Mouse (Mus musculus) thymus, postnatal 14 days (tissue): Measurements from ENCODE around the gene Rhbg.

ENCODE experiments used
- DNase-seq: peaks from one replicate; pipeline ENCODE4 v3.0.0; 2021

The Rhbg gene

GRCm38 (mm10) chr3:88255950-88256349, 1.4 kb upstream of the Rhbg start:
- DNase-seq = no peak

- DNase-seq = no peak
These were observed 1.8 kb downstream of the Rhbg start for GRCm38 (mm10) chr3:88252739-88253138.

GRCm38 (mm10) chr3:88248406-88248805, 6.1 kb downstream of the Rhbg start:
- no peak for DNase-seq

DNA sequence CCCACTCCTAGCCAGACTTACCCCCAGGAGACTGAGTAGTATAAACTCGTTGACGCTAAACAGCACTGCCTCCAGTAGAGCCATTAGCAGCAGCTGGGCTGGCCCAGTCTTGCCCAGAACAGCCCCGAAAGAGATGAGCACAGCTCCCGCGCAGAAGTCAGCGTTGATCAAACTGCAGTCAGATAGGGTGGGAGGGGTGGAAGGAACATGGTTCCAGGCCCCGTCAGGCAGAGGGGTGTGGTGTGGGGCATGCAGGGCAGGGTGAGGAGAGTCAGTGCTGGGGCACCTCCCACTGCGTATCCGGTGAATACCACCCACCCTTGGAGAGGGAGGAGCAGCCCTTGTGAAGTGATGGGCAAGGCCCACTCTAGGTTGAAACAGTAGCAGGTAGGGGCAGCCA, 6.8 kb downstream of the Rhbg start:
- DNase-seq = no peak

DNA sequence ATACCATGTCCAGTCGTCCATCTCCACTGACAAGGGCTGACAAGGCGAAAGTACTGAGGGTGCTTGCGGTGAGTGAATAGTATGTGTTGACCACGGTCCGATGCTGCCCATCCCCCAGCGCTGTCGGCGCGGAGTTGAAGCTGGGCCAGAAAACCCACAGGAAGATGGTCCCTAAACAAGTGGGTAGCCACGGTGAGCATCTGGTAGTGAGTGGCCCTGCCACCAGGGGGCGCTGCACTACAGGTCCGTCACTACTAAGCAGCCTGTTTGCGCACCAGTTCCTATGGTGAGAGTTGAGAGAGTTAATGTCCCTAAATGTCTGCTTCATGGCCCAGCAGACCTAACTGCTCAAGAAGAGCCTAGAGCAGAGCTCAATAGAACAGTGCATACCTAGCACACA, 8.7 kb downstream of the Rhbg start:
- DNase-seq = peak; percentile 79

GRCm38 (mm10) chr3:88244071-88244470, 10.4 kb downstream of the Rhbg start:
- peak; percentile 63 for DNase-seq

GRCm38 (mm10) chr3:88242531-88242930, 12.0 kb downstream of the Rhbg start:
- DNase-seq = peak; percentile 71

DNA sequence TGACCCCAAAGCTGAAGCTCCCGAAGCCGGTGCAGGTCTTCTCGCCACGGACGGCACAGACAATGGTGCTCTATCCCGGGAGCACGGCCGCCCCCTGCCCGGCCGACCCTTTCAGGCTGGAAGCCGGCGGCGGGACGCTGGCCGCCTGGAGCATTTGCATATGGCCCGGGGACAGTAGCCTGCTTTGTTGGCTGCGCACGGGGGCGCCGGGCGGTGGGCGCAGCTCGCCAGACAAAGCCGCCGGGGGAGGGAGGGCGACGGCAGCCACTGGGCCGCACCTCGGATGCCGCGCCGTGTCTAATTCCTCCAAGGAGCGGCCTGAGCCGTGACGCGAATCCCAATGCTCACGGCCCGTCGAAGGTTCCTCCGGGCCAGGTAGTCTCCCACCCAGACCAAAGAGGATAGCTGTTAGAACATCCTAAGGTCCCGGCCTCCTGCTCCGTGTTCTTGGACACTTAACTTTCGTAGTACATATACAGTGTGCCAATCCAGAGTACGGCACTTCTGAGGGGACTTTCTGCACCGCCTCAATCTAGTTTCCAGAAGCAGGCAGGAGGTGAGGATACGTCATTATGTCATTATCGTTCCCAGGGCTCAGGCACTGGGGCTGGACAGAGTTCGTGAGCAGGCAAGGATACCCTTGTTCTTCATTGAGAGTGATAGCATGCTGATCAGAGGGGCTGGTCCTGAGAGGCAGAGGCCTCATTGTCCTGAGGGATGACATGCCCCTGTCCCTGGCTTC, 13.3 kb downstream of the Rhbg start:
- DNase-seq = no peak

- no peak for DNase-seq
These were observed 15.1 kb downstream of the Rhbg start for GRCm38 (mm10) chr3:88239446-88239845.

DNA sequence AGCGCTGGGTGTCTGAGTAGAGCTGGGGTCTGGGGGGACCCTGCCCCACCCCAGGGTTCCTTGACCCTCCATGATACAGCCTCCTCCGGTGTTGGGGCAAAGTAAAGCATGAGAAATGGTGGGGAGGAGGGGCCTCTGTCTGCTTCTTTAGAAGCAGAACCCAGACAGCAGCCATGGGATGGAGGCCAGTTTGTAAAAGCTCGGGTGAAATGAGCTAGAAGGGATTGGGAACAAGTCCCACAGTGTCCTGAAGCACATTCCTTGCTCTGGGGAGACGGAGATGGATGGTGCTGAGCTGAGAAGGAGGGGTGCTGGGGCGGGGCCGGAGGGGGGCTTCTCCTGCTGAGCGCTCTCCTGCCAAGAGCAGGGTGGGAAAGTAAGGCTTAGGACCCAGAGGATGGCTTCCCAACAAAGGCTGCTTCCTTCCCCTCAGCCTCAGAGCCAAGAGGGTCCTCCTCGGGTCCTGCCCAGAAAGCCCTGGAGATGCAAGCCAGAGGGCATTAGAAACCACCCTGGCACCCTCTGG, 15.6 kb downstream of the Rhbg start:
- DNase-seq = no peak

DNA sequence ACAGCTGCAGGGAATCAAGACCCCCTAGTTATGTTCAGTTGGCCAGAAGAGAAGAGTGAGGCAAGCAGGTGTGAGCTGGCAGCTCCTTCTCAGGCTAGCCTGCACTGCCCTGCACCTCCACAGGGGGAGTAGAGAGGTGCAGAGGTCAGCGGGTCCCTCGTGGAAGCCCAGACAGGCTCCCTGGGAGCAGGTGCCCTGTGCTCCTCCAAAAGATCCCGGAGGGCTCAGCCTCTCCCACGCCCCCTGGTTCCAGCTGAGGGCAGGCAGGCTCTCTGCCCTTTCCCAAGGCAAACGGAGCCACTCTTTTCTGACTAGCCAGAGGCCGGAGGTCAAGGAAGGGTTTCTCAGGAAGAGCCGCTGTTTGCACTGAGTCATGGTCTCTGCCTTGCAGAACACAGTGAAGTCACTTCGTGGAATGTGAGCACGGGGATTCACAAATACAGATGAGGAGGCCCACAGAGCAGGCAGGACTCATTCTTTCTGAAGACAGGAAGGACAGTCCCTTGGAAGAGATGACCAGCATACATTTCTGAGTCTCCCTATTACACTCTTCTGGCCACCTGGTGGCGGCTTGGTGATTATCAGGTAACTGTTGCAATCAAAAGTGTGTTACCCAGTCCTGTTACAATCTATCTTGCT, 16.8 kb downstream of the Rhbg start:
- DNase-seq = peak; percentile 63

- no peak for DNase-seq
These were observed 17.4 kb downstream of the Rhbg start for GRCm38 (mm10) chr3:88237161-88237555.

- DNase-seq = no peak
These were observed 18.9 kb downstream of the Rhbg start for GRCm38 (mm10) chr3:88235616-88236015.

- DNase-seq = peak; percentile 52
These were observed 19.3 kb downstream of the Rhbg start for GRCm38 (mm10) chr3:88235216-88235615.

DNA sequence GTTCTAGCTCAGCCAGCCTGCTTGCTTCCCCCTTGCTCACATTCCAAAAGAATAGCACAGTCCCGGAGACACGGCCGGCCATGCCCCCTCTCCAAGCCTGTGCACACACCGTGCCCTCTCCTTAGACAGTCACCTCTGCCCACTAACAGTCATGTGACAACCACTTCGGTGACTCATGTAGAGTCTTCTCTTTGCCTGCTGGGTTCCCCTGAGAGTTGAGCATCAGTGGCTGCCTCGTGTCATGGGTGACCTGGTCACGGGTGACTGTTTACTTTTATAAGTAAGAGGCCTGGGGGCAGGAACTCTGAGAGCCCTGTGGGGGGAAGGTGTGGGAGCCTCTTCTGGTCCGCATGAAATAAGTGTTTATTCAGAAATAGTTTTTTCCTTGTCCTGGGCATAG, 20.5 kb downstream of the Rhbg start:
- DNase-seq = no peak

DNA sequence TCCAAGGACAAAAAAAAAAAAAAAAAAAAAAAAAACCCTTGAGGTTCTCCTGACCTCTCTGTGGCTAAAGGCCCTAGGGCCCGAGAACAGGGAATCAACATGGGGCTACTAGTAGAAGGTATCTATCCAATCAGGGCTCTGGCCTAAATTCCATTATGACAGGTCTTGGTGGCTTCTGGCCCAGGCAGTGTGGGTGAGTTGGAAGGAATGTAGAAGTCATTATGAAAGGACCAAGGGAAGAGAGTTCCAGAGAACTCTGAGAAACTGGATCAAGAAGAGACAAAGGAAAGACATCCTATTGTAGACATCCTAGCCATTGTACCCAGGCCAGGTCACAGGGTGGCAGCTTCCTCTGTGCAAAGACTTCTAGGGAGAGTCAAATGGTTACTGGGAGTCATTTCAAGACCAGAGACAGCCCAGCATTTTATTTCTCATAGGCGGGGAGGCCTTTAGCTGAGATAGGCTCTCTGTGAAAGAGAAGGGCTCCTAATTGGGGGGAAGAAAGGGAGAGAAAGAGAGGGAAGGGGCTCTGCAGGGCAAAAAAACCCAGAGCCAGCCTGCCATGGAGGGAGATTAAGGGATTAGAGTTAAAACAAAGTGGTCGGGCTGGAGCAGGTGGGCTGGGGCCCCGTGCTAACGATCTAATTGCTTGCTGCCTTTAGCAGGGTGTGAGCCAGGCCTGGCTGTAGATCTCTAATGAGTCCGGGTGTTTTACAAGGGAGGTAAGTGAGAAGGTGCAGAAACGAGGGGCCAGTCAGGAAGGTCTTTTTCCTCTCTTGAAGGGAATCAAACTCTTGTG, 21.5 kb downstream of the Rhbg start:
- DNase-seq = no peak

- DNase-seq = no peak
These were observed 22.2 kb downstream of the Rhbg start for GRCm38 (mm10) chr3:88232301-88232702.

DNA sequence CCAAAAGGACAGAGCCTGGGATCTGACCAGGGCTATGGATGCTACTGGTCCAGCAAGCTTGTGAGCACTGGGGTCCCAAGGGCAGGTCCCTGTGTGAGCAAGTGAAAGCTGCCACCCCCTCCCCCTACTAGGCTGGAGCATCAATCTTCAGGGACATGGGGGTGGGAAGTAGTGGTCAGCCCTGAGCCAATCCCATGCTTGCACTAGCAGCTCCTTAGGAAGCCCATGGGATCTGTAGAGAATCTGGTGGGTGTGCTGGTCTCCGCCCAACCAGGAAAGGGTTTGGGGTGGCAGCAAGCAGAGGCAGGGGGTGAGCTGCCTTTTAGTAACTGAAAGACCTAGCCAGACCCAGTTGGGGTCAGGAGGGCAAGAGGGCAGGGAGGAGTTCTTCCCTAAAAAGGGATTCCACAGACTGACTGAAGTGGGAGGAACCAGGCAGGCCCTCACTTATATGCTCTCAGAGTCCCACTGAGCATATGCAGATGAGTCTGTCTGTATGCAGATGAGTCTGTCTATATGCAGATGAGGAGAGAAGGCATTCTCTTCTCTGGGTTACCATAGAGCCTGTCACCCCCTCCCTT, 23.4 kb downstream of the Rhbg start:
- no peak for DNase-seq

DNA sequence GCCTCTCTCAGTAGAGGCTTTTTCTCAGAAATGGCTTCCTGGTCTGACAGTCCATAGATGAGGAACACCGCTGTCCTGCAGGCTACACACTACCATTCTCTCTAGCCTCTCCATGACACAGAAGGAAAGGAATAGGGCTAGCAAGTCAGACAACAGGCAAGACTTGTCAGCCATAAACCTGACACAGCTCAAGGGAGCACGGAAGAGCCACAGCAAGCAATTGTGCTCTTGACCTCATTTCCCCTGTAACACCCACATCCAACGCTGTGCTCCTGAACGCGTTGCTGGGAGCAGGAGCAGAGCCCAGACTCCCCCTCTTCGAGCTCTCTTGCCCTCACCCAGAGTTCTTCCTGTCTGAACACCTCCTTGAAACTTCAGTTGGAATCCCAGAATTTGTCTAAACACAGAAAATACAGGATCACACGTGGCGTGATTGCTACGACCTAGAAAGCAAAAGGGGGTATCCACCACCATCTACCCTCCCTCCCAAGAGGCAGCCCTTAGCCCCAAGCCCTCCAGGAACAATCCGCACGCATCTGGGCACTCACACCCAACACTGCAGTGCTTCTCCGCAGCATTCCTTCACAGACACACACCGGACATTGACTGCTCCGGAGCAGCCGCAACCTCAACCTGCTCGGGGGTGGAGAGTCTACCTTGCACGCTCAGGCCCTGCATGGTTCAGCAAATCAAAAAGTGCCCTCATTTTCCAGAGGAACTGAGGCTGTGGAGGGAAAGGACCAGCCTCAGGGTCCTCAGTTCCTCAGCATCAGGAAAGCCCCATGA, 24.1 kb downstream of the Rhbg start:
- no peak for DNase-seq

- DNase-seq = no peak
These were observed 25.0 kb downstream of the Rhbg start for GRCm38 (mm10) chr3:88229526-88229925.

- DNase-seq = no peak
These were observed 25.6 kb downstream of the Rhbg start for GRCm38 (mm10) chr3:88228906-88229305.

GRCm38 (mm10) chr3:88227976-88228375, 26.5 kb downstream of the Rhbg start:
- no peak for DNase-seq
